9 mouse cellular contexts compared by ENCODE assay signal in the genomic region with DNA sequence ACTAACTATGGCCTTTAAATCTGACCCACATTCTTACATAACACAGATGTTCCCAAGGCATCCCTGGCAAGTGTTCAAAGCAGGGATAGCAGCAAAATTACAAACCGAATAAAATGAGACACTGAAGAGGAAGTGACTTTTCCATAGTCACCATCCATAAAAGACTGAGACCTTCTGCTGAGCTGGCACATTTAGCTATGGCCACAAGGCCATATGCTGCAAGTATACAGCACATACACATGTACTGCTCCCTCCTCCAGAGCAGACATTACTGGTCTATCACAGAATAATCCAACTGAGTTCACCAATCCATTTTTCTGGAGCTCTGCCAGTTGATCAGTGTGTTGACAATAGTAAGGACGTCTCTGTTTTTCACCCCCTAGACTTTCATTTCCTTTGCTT.
A peak's percentile ranks its signal among the peaks of the same experiment; 100 is the strongest.
DNase-seq lines count a peak whose midpoint lies in the region; ATAC-seq lines count a peak whose summit lies in the region.
"Had no signal": no experiment of that assay in that cellular context is flagged by ENCODE, and none has a peak within 500 bp of the region (broad histone marks: within the 10 kb centered on the region; RNA-seq: fewer than 3 reads in every experiment).

No protein-coding gene starts in this region.

- H3K27me3 ChIP-seq in embryonic facial prominence, embryonic 14.5 days (replicated peaks; ENCODE audit: control insufficient read depth, insufficient read depth, low read length) = no peaks in the 10 kb centered on the region
- H3K27me3 ChIP-seq in embryonic facial prominence, embryonic 10.5 days (replicated peaks; ENCODE audit: low read depth, poor library complexity, severe bottlenecking) = no peaks in the 10 kb centered on the region
- no peaks in the 10 kb centered on the region for H3K27me3 ChIP-seq in lung, embryonic 16.5 days (ENCODE audit: control insufficient read depth, insufficient read depth, low read depth, low read length)
- no peaks in the 10 kb centered on the region for H3K27me3 ChIP-seq in hindbrain, embryonic 13.5 days
- H3K27me3 ChIP-seq: limb, embryonic 13.5 days had no signal

- no peak overlapping the region for H3K4me3 ChIP-seq in embryonic facial prominence, embryonic 14.5 days (ENCODE audit: low read depth, low read length)
- no peak overlapping the region for H3K4me3 ChIP-seq in embryonic facial prominence, embryonic 10.5 days
- no peak overlapping the region for H3K4me3 ChIP-seq in lung, embryonic 16.5 days (ENCODE audit: low read length)
- H3K4me3 ChIP-seq in hindbrain, embryonic 13.5 days = no peak overlapping the region
- H3K4me3 ChIP-seq: limb, embryonic 13.5 days had no signal

- H3K36me3 ChIP-seq in embryonic facial prominence, embryonic 14.5 days (ENCODE audit: control insufficient read depth, insufficient read depth, low read length) = no peaks in the 10 kb centered on the region
- no peaks in the 10 kb centered on the region for H3K36me3 ChIP-seq in embryonic facial prominence, embryonic 10.5 days (replicated peaks)
- no peaks in the 10 kb centered on the region for H3K36me3 ChIP-seq in lung, embryonic 16.5 days (ENCODE audit: control insufficient read depth, insufficient read depth, low read length)
- no peaks in the 10 kb centered on the region for H3K36me3 ChIP-seq in hindbrain, embryonic 13.5 days
- H3K36me3 ChIP-seq: limb, embryonic 13.5 days had no signal

- ATAC-seq in embryonic facial prominence, embryonic 14.5 days (ENCODE audit: low read depth) = no peak
- peak; percentile 67; the same call in 1 of the 2 replicates for ATAC-seq in lung, embryonic 16.5 days (ENCODE audit: low read depth)
- peak; percentile 72 for ATAC-seq in inflammation-experienced regulatory T-cells, adult 6 months
- no peak for ATAC-seq in hindbrain, embryonic 13.5 days (ENCODE audit: low FRiP score)

- H3K27ac ChIP-seq in embryonic facial prominence, embryonic 14.5 days (replicated peaks; ENCODE audit: low read depth, low read length) = no peak overlapping the region
- H3K27ac ChIP-seq in embryonic facial prominence, embryonic 10.5 days (replicated peaks) = no peak overlapping the region
- H3K27ac ChIP-seq in lung, embryonic 16.5 days (ENCODE audit: low read length) = 0 out of 2 replicates have a peak overlapping the region, but pooled peaks have one; percentile 1
- H3K27ac ChIP-seq in hindbrain, embryonic 13.5 days = no peak overlapping the region
- H3K27ac ChIP-seq: limb, embryonic 13.5 days had no signal

- WGBS in embryonic facial prominence, embryonic 14.5 days = 28% methylated on average over 2 of the region's 2 CpGs
- WGBS in embryonic facial prominence, embryonic 10.5 days = 71% methylated on average over 2 of the region's 2 CpGs
- WGBS in lung, embryonic 16.5 days = 25% methylated on average over 2 of the region's 2 CpGs
- WGBS in hindbrain, embryonic 13.5 days = 74% methylated on average over 2 of the region's 2 CpGs

- H3K4me2 ChIP-seq in embryonic facial prominence, embryonic 14.5 days (ENCODE audit: low read depth, low read length) = no peak overlapping the region
- H3K4me2 ChIP-seq in lung, embryonic 16.5 days (ENCODE audit: low read depth, low read length) = no peak overlapping the region
- no peak overlapping the region for H3K4me2 ChIP-seq in hindbrain, embryonic 13.5 days
- H3K4me2 ChIP-seq: limb, embryonic 13.5 days had no signal

- H3K9ac ChIP-seq in embryonic facial prominence, embryonic 14.5 days (ENCODE audit: low read depth, low read length) = no peak overlapping the region
- no peak overlapping the region for H3K9ac ChIP-seq in lung, embryonic 16.5 days (ENCODE audit: low read length)
- H3K9ac ChIP-seq in hindbrain, embryonic 13.5 days = no peak overlapping the region
- H3K9ac ChIP-seq: limb, embryonic 13.5 days had no signal

- no peaks in the 10 kb centered on the region for H3K9me3 ChIP-seq in embryonic facial prominence, embryonic 14.5 days (ENCODE audit: control insufficient read depth, low read length)
- no peaks in the 10 kb centered on the region for H3K9me3 ChIP-seq in embryonic facial prominence, embryonic 10.5 days
- H3K9me3 ChIP-seq in lung, embryonic 16.5 days (ENCODE audit: control insufficient read depth, low read length) = no peaks in the 10 kb centered on the region
- no peaks in the 10 kb centered on the region for H3K9me3 ChIP-seq in hindbrain, embryonic 13.5 days
- H3K9me3 ChIP-seq: limb, embryonic 13.5 days had no signal

- DNase-seq in embryonic facial prominence, embryonic 14.5 days (ENCODE audit: low spot score) = peak; percentile 15
- DNase-seq in embryonic facial prominence, embryonic 10.5 days (ENCODE audit: low spot score) = no peak
- DNase-seq in lung, postnatal 25 days (ENCODE audit: low spot score) = no peak
- peak; percentile 19 for DNase-seq in skeletal muscle tissue, adult 2 months (ENCODE audit: low read depth, low spot score)
- no peak for DNase-seq in cerebellum, adult 11 months

- H3K4me1 ChIP-seq in embryonic facial prominence, embryonic 14.5 days (ENCODE audit: control insufficient read depth, insufficient read depth, low read length) = no peaks in the 10 kb centered on the region
- H3K4me1 ChIP-seq in embryonic facial prominence, embryonic 10.5 days = no peaks in the 10 kb centered on the region
- H3K4me1 ChIP-seq in lung, embryonic 16.5 days (replicated peaks; ENCODE audit: control insufficient read depth, insufficient read depth, low read length) = peaks cover 3% of the 10 kb centered on the region; the same call in 1 of the 2 replicates
- no peaks in the 10 kb centered on the region for H3K4me1 ChIP-seq in hindbrain, embryonic 13.5 days (replicated peaks)
- H3K4me1 ChIP-seq: limb, embryonic 13.5 days had no signal

Comparison
In these comparisons a context has a peak if more than half of its experiments do, and no peak if none do; other contexts are left out.
1. DNase-seq: peak in embryonic facial prominence, embryonic 14.5 days (single experiment) and skeletal muscle tissue, adult 2 months (single experiment); none in embryonic facial prominence, embryonic 10.5 days (single experiment), lung, postnatal 25 days (single experiment) and cerebellum, adult 11 months (single experiment).
2. ATAC-seq: peak in lung, embryonic 16.5 days (single experiment) and inflammation-experienced regulatory T-cells, adult 6 months (single experiment); none in embryonic facial prominence, embryonic 14.5 days (single experiment) and hindbrain, embryonic 13.5 days (single experiment).